ENCODE assay signal across 8 mouse cellular contexts in genomic region chr15:103248401-103249313, GRCm38 (mm10). TPM values are rescaled to one million over a fixed set of nuclear protein-coding genes. Genes with fewer than 3 reads are reported as not detected.
DNase-seq lines count a peak whose midpoint lies in the region; ATAC-seq and TF ChIP-seq lines count a peak whose summit lies in the region.
"Had no signal": no experiment of that assay in that cellular context is flagged by ENCODE, and none has a peak within 500 bp of the region (broad histone marks: within the 10 kb centered on the region; RNA-seq: fewer than 3 reads in every experiment).

No protein-coding gene starts in this region.

- ATAC-seq in liver, embryonic 14.5 days (ENCODE audit: insufficient read depth): no peak

- no peak; the same call in 1 of the 2 replicates for TF ChIP-seq CTCF in liver, embryonic 14.5 days (IDR thresholded peaks at IDR 0.05; ENCODE audit: low read depth)

- H3K9me3 ChIP-seq in liver, embryonic 14.5 days (ENCODE audit: control insufficient read depth, low read length): no peaks in the 10 kb centered on the region

- no peaks in the 10 kb centered on the region for H3K27me3 ChIP-seq in liver, embryonic 14.5 days (ENCODE audit: control insufficient read depth, insufficient read depth, low read length)

- peak overlapping the region in 1 of 2 experiments; percentile 38; a peak in 2 of 4 replicates for H3K4me3 ChIP-seq in liver, embryonic 14.5 days (ENCODE audit: insufficient read depth in 1 of 2, low read depth in 2 of 2, low read length in 2 of 2)

- WGBS in liver, embryonic 14.5 days (ENCODE audit: insufficient replicate concordance): 85% methylated on average over 28 of the region's 28 CpGs

- intact Hi-C loops in left cerebral cortex, postnatal 4 days (cut with DNase I): no loop called here
- intact Hi-C loops in left cerebral cortex, postnatal 25 days (cut with DNase I): loop anchor here (5.0 kb wide), 1 partner anchor 61 kb away; no protein-coding TSS in a partner anchor

- peaks cover 23 to 43% of the 10 kb centered on the region in 2 experiments for H3K4me1 ChIP-seq in liver, embryonic 14.5 days (replicated peaks; ENCODE audit: control insufficient read depth in 2 of 2, insufficient read depth in 2 of 2, low read length in 1 of 2)

- no peak for TF ChIP-seq EP300 in liver, embryonic 14.5 days (IDR thresholded peaks at IDR 0.05; ENCODE audit: low read depth)

- peak; percentile 37 for DNase-seq in left cerebral cortex, postnatal 4 days
- DNase-seq in left cerebral cortex, postnatal 25 days (ENCODE audit: low spot score in 2 of 2): no peak
- DNase-seq in brain, adult 2 months (ENCODE audit: low read depth, low spot score): peak; percentile 29
- DNase-seq in gastrocnemius, postnatal 25 days: peak; percentile 35
- DNase-seq in liver, embryonic 14.5 days (ENCODE audit: low read depth in 3 of 3, low spot score in 3 of 3): no peak
- DNase-seq in right cerebral cortex, adult 18-20 months: no peak
- DNase-seq in right cerebral cortex, postnatal 14 days: no peak

- no peak overlapping the region for H3K9ac ChIP-seq in liver, embryonic 14.5 days (replicated peaks)

- peak overlapping the region; percentile 57 for H3K27ac ChIP-seq in liver, embryonic 14.5 days

- peaks cover 85% of the 10 kb centered on the region for H3K36me3 ChIP-seq in liver, embryonic 14.5 days (replicated peaks; ENCODE audit: control insufficient read depth, insufficient read depth, low read depth)

- peak overlapping the region; percentile 44 for H3K4me2 ChIP-seq in liver, embryonic 14.5 days (ENCODE audit: low read depth)

RNA-seq across cellular contexts. Expression of gene Hnrnpa1, which starts 8.4 kb away (rescaled TPM):
- 100 to 1,000 TPM; 690 to 711 TPM for total RNA-seq in left cerebral cortex, postnatal 4 days (2021)
- 100 to 1,000 TPM; 218 to 219 TPM for total RNA-seq in left cerebral cortex, postnatal 25 days (2021)
- total RNA-seq in gastrocnemius, postnatal 25 days (2021): 10 to 100 TPM; 82.8 to 89.0 TPM
- 329 and 510 TPM in 2 replicates for polyA plus RNA-seq in liver, embryonic 14.5 days (2012; rRNA removed)
- polyA plus RNA-seq in liver, embryonic 14.5 days (2014; fragmentation: Nextera tagmentation; extraction: Ambion mirVana): 240 and 270 TPM in 2 replicates

RNA-seq across cellular contexts. Expression of gene Cbx5, which starts 9.0 kb away (rescaled TPM):
- total RNA-seq in left cerebral cortex, postnatal 4 days (2021): 100 to 1,000 TPM; 219 to 230 TPM
- total RNA-seq in left cerebral cortex, postnatal 25 days (2021): 100 to 1,000 TPM; 173 to 187 TPM
- total RNA-seq in gastrocnemius, postnatal 25 days (2021): 10 to 100 TPM; 29.0 to 29.6 TPM
- 27.8 and 32.4 TPM in 2 replicates for polyA plus RNA-seq in liver, embryonic 14.5 days (2012; rRNA removed)
- 54.4 and 57.1 TPM in 2 replicates for polyA plus RNA-seq in liver, embryonic 14.5 days (2014; fragmentation: Nextera tagmentation; extraction: Ambion mirVana)

RNA-seq across cellular contexts. Expression of gene Nfe2, which starts 9.5 kb away (rescaled TPM):
- not detected for total RNA-seq in left cerebral cortex, postnatal 4 days (2021)
- total RNA-seq in left cerebral cortex, postnatal 25 days (2021): not detected
- not detected for total RNA-seq in gastrocnemius, postnatal 25 days (2021)
- 178 and 222 TPM in 2 replicates for polyA plus RNA-seq in liver, embryonic 14.5 days (2012; rRNA removed)
- polyA plus RNA-seq in liver, embryonic 14.5 days (2014; fragmentation: Nextera tagmentation; extraction: Ambion mirVana): 175 and 184 TPM in 2 replicates
- total RNA-seq: left cerebral cortex, postnatal 10 days had no signal

RNA-seq across cellular contexts. Expression of gene Copz1, which starts 23.9 kb away (rescaled TPM):
- 100 to 1,000 TPM; 105 to 107 TPM for total RNA-seq in left cerebral cortex, postnatal 4 days (2021)
- 100 to 1,000 TPM; 101 to 102 TPM for total RNA-seq in left cerebral cortex, postnatal 25 days (2021)
- 10 to 100 TPM; 31.4 to 32.3 TPM for total RNA-seq in gastrocnemius, postnatal 25 days (2021)
- polyA plus RNA-seq in liver, embryonic 14.5 days (2012; rRNA removed): 118 and 133 TPM in 2 replicates
- polyA plus RNA-seq in liver, embryonic 14.5 days (2014; fragmentation: Nextera tagmentation; extraction: Ambion mirVana): 205 and 219 TPM in 2 replicates

Comparison
In these comparisons a context has a peak if more than half of its experiments do, and no peak if none do; other contexts are left out.
1. DNase-seq: peak in left cerebral cortex, postnatal 4 days (single experiment), brain, adult 2 months (single experiment) and gastrocnemius, postnatal 25 days (single experiment); none in left cerebral cortex, postnatal 25 days (0 of 2), liver, embryonic 14.5 days (0 of 3), right cerebral cortex, adult 18-20 months (single experiment) and right cerebral cortex, postnatal 14 days (single experiment).
2. RNA of gene Cbx5, which starts 9.0 kb away (total RNA-seq): 219 to 230 TPM in left cerebral cortex, postnatal 4 days and 173 to 187 TPM in left cerebral cortex, postnatal 25 days; 29.0 to 29.6 TPM in gastrocnemius, postnatal 25 days; every median in the first group is over 4 times any median in the second.